Mouse (Mus musculus) cerebellum, adult 2 months (tissue): ENCODE data around the gene Arl8b.

ENCODE experiments used
- CTCF ChIP-seq: fragments of 200-500 bp; IDR thresholded peaks from 2 replicates; pipeline ENCODE4 v1.5.1; 2011; ENCODE audit warnings: low read depth, mild to moderate bottlenecking, control low read depth, low read length, moderate library complexity, borderline replicate concordance; ENCODE audit not compliant: insufficient read depth
- POLR2A ChIP-seq: fragments of 200-500 bp; IDR thresholded peaks from 2 replicates; pipeline ENCODE4 v1.6.1; 2011; ENCODE audit warnings: low read length, control low read depth, borderline replicate concordance; ENCODE audit not compliant: insufficient read depth

DNA sequence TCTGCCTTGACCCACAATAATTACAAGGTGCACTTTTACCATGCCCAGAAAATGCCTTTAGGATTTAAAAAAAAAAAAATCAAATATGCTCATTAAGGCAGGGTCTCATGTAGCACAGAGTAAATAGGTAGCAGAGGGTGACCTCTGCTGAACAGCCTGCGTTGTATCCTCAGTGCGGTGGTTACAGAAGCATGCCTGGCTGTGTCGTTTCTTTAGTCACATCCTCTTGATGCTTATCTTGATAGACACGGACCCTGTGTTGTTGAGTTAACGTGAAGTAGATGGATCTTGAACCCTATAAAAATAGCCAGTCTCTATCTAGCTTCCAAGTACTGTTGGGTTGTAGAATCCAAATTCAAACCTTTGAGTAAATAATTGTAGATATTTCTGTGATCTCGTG is 50.1 kb downstream of the Arl8b start:
- TF ChIP-seq POLR2A (no peak), CTCF (no peak)
